Mouse (Mus musculus): ENCODE measurements around the gene Hpse.

Gene Hpse

GRCm38 (mm10) chr5:100638483-100638882 is 81.0 kb downstream of the Hpse start:
- no peak for DNase-seq (ENCODE audit: low read depth)

DNA sequence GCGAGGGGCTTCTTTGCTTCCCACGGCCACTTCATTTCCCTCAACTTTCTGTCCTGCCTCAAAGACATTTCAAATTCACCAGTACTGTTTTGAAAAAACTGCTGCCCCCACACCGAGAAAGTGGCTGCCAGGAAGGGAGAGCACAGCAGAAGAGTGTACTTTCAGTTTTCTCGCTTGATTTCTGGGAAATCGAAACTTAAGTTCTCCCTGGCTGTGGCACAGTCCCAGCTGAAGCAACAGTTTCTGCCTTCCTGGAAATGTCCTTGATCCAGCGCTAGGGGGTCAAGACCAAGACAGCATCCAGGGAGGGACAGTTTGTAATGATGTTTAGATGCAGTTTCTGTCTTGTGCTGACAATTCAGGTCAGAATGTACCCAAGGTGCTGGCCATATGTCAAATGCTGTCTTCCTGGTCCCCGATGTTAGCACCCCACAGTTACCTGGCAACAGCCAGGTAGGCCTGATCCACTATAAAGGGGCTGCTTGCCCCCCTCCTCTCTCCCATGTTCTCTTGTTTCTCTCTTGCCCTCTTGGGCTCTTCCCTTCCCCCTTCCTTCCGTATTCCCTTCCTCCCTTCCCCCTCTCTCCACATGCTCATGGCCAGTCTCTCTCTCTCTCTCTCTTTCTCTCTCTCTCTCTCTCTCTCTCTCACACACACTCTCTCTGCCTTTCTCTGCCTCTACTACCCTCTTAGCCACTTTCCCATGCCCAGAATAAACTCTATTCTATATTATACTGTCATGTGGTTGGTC is 82.5 kb downstream of the Hpse start:
- no peak for DNase-seq (ENCODE audit: low read depth)

- DNase-seq (ENCODE audit: low read depth): no peak
Observed at GRCm38 (mm10) chr5:100635908-100636307, 83.6 kb downstream of the Hpse start.

DNA sequence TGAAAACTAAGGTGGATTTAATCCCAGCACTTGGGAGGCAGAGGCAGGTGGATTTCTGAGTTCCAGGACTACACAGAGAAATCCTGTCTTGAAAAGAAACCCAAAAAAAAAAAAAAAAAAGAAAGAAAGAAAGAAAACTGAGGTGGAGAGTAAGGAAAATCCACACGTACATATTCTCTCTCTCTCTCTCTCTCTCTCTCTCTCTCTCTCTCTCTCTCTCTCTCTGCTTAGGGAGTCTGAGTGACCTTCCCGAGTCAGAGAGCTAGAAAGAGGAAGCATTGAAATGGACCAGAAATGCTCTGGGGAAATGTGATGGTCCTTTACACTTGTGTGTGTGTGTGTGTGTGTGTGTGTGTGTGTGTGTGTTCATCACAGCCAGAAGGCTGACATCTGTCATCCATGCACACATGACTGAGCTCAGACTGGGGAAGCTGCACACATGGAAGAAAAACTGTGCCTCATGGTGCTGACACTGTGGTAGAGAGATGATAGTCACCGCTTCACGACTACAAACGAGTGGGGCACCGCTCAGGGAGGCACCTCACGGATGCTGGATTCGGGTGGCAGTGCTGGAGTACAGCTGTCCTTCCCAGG is 84.5 kb downstream of the Hpse start:
- no peak for DNase-seq (ENCODE audit: low read depth)

- DNase-seq (ENCODE audit: low read depth): no peak
Observed at GRCm38 (mm10) chr5:100632540-100633129, 86.9 kb downstream of the Hpse start.

Measured in c-Kit-positive CD71-negative TER-119-negative erythroid progenitor cells, embryonic 14.5 days (primary cell).